Mouse (Mus musculus) heart, postnatal 0 days (tissue): ENCODE measurements around the gene Srgap1. TPM values are rescaled to one million over a fixed set of nuclear protein-coding genes. Genes with fewer than 3 reads are reported as not detected.

Experiments used
- ATAC-seq: fragments of 200-750 bp; cut with Nextera tagmentation; 2 replicates; pipeline ENCODE4 v1.8.0; 2017; ENCODE audit warnings: low read depth, moderate number of reproducible peaks, moderate library complexity; ENCODE audit not compliant: insufficient read depth
- DNase-seq: peaks from one replicate; pipeline ENCODE4 v3.0.0-alpha.2; 2016; ENCODE audit warnings: low spot score
- H3K27ac ChIP-seq: fragments of 300-500 bp; sonication (generic); 2 replicates; pipeline ENCODE4 v1.5.1; 2014; ENCODE audit warnings: low read depth, mild to moderate bottlenecking
- H3K27me3 ChIP-seq: fragments of 300-500 bp; sonication (generic); 2 replicates; pipeline ENCODE4 v1.6.1; 2014; ENCODE audit warnings: low read length, mixed read lengths; ENCODE audit not compliant: control insufficient read depth, insufficient read depth
- H3K36me3 ChIP-seq: fragments of 300-500 bp; sonication (generic); replicated peaks from 2 replicates; pipeline ENCODE4 v1.6.1; 2014; ENCODE audit warnings: low read length, mixed read lengths; ENCODE audit not compliant: control insufficient read depth, insufficient read depth
- H3K4me1 ChIP-seq: fragments of 300-500 bp; sonication (generic); 2 replicates; pipeline ENCODE4 v1.6.1; 2014; ENCODE audit warnings: antibody characterized with exemption; ENCODE audit not compliant: control insufficient read depth, insufficient read depth
- H3K4me2 ChIP-seq: fragments of 300-500 bp; sonication (generic); 2 replicates; pipeline ENCODE4 v1.6.1; 2014; ENCODE audit warnings: low read depth, mild to moderate bottlenecking, low read length, moderate library complexity
- H3K4me3 ChIP-seq: fragments of 300-500 bp; sonication (generic); 2 replicates; pipeline ENCODE4 v1.5.1; 2014; ENCODE audit warnings: low read depth, low read length
- H3K9ac ChIP-seq: fragments of 300-500 bp; sonication (generic); replicated peaks from 2 replicates; pipeline ENCODE4 v1.6.1; 2014; ENCODE audit warnings: low read depth, low read length, mixed read lengths
- H3K9me3 ChIP-seq: fragments of 300-500 bp; sonication (generic); replicated peaks from 2 replicates; pipeline ENCODE4 v1.6.1; 2016; ENCODE audit warnings: low read length; ENCODE audit not compliant: control insufficient read depth
- CTCF ChIP-seq: IDR thresholded peaks from 2 replicates; pipeline ENCODE4 v1.5.1; 2016; ENCODE audit warnings: antibody characterized with exemption, control low read depth, low read depth
- EP300 ChIP-seq: IDR thresholded peaks from 2 replicates; pipeline ENCODE4 v1.6.1; 2016; ENCODE audit warnings: antibody characterized with exemption, low read depth
- WGBS: fragments of 180-500 bp; shearing (Covaris S2); extraction: QIAGEN DNeasy Blood & Tissue Kit; methylation state at CpG from one replicate; pipeline ENCODE4 v1.1.7; 2014; 5-methylcytosine and 5-hydroxymethylcytosine counted together
- polyA plus RNA-seq: library from polyadenylated mRNA; unstranded; fragments of >200 nt; fragmentation: Nextera tagmentation; extraction: Ambion mirVana; gene quantifications from 2 replicates; pipeline ENCODE4 v1.2.1, GENCODE M21; 2015
- total RNA-seq: library from RNA; depleted of rRNA; stranded (reverse); fragments of >200 nt; gene quantifications from 2 replicates; pipeline ENCODE4 v1.2.3, GENCODE M21; 2014; ENCODE audit warnings: low replicate concordance

The Srgap1 gene
- total and polyA plus RNA-seq, 2 experiments from 2014 or later = 3.4 to 5.0 TPM

- WGBS = 51% methylated on average over 8 of the region's 8 CpGs
- ATAC-seq (no peak), DNase-seq (no peak)
- Histone ChIP-seq H3K36me3 (no peaks in the 10 kb centered on the region), H3K4me2 (no peak overlapping the region), H3K9me3 (no peaks in the 10 kb centered on the region), H3K4me1 (no peaks in the 10 kb centered on the region), H3K9ac (no peak overlapping the region), H3K4me3 (no peak overlapping the region), H3K27me3 (no peaks in the 10 kb centered on the region), H3K27ac (no peak overlapping the region)
- TF ChIP-seq EP300 (no peak), CTCF (peak; percentile 13; the same call in 1 of the 2 replicates)
Measured at GRCm38 (mm10) chr10:121759095-121759494, 288.0 kb downstream of the Srgap1 start.

- TF ChIP-seq CTCF = no peak
- TF ChIP-seq EP300 = no peak
- Histone ChIP-seq H3K9me3 (no peaks in the 10 kb centered on the region), H3K27ac (no peak overlapping the region), H3K27me3 (no peaks in the 10 kb centered on the region), H3K4me2 (no peak overlapping the region), H3K9ac (no peak overlapping the region), H3K4me3 (no peak overlapping the region), H3K4me1 (no peaks in the 10 kb centered on the region), H3K36me3 (no peaks in the 10 kb centered on the region)
- DNase-seq (no peak), ATAC-seq (no peak)
- 69% methylated on average over 4 of the region's 4 CpGs for WGBS
Measured at GRCm38 (mm10) chr10:121756677-121757076, 290.4 kb downstream of the Srgap1 start.

GRCm38 (mm10) chr10:121755822-121756221 is 291.3 kb downstream of the Srgap1 start:
- Histone ChIP-seq H3K36me3 (no peaks in the 10 kb centered on the region), H3K4me1 (no peaks in the 10 kb centered on the region), H3K9me3 (no peaks in the 10 kb centered on the region), H3K27me3 (no peaks in the 10 kb centered on the region), H3K27ac (no peak overlapping the region), H3K4me3 (no peak overlapping the region), H3K9ac (no peak overlapping the region), H3K4me2 (no peak overlapping the region)
- 47% methylated on average over 1 of the region's 1 CpGs for WGBS
- ATAC-seq (no peak), DNase-seq (no peak)
- TF ChIP-seq EP300 = no peak
- TF ChIP-seq CTCF = no peak

- Histone ChIP-seq H3K4me3 (no peak overlapping the region), H3K27ac (no peak overlapping the region), H3K9me3 (no peaks in the 10 kb centered on the region), H3K36me3 (0 out of 2 replicates have a peak, but pooled peaks cover 8% of the 10 kb centered on the region), H3K4me1 (no peaks in the 10 kb centered on the region), H3K9ac (no peak overlapping the region), H3K4me2 (no peak overlapping the region), H3K27me3 (no peaks in the 10 kb centered on the region)
- ATAC-seq = no peak
- TF ChIP-seq CTCF = no peak
- TF ChIP-seq EP300 = no peak
- DNase-seq = no peak
- WGBS = 75% methylated on average over 5 of the region's 5 CpGs
Measured at GRCm38 (mm10) chr10:121754237-121754636, 292.9 kb downstream of the Srgap1 start.

- ATAC-seq = no peak
- Histone ChIP-seq H3K36me3 (peaks cover 16% of the 10 kb centered on the region; the same call in 1 of the 2 replicates), H3K4me1 (no peaks in the 10 kb centered on the region), H3K9ac (no peak overlapping the region), H3K4me2 (no peak overlapping the region), H3K9me3 (no peaks in the 10 kb centered on the region), H3K27ac (no peak overlapping the region), H3K27me3 (no peaks in the 10 kb centered on the region), H3K4me3 (no peak overlapping the region)
- DNase-seq = no peak
- WGBS = 87% methylated on average over 12 of the region's 12 CpGs
- TF ChIP-seq EP300 (no peak), CTCF (no peak)
Measured at GRCm38 (mm10) chr10:121750175-121750574, 296.9 kb downstream of the Srgap1 start.

- Histone ChIP-seq H3K4me3 (no peak overlapping the region), H3K36me3 (peaks cover 8% of the 10 kb centered on the region; the same call in 1 of the 2 replicates), H3K4me2 (no peak overlapping the region), H3K9ac (no peak overlapping the region), H3K4me1 (0 out of 2 replicates have a peak, but pooled peaks cover 8% of the 10 kb centered on the region), H3K9me3 (no peaks in the 10 kb centered on the region), H3K27ac (no peak overlapping the region), H3K27me3 (no peaks in the 10 kb centered on the region)
- no peak for TF ChIP-seq CTCF
- TF ChIP-seq EP300 = no peak
- ATAC-seq (no peak), DNase-seq (no peak)
- WGBS = 73% methylated on average over 4 of the region's 4 CpGs
Measured at GRCm38 (mm10) chr10:121742336-121742735, 304.8 kb downstream of the Srgap1 start.
